Mouse (Mus musculus) heart, embryonic 14.5 days (tissue): ENCODE data around the gene Vegfd. TPM values are rescaled to one million over a fixed set of nuclear protein-coding genes. Genes with fewer than 3 reads are reported as not detected.
A peak's percentile ranks its signal among the peaks of the same experiment; 100 is the strongest.

Experiments used
- ATAC-seq: fragments of 200-750 bp; cut with Nextera tagmentation; 2 replicates; pipeline ENCODE4 v1.8.0; 2017; ENCODE audit warnings: low read depth, moderate TSS enrichment; ENCODE audit not compliant: insufficient number of reproducible peaks, insufficient read depth, low FRiP score
- H3K27ac ChIP-seq, 2 experiments: fragments of 200-500 bp in 1 of 2; fragments of 300-500 bp in 1 of 2; sonication (generic) in 1 of 2; replicated peaks in 1 of 2; 2 replicates each; pipeline ENCODE4 v1.5.1; 2012 to 2014; ENCODE audit warnings: low read depth in 2 of 2, low read length in 2 of 2, control low read depth in 1 of 2, mild to moderate bottlenecking in 1 of 2, mixed read lengths in 1 of 2; ENCODE audit not compliant: control insufficient read depth in 1 of 2, insufficient read depth in 1 of 2
- H3K27me3 ChIP-seq: fragments of 300-500 bp; sonication (generic); 2 replicates; pipeline ENCODE4 v1.6.1; 2014; ENCODE audit warnings: mild to moderate bottlenecking, low read length, control low read depth; ENCODE audit not compliant: control insufficient read depth, insufficient read depth
- H3K36me3 ChIP-seq: fragments of 300-500 bp; sonication (generic); 2 replicates; pipeline ENCODE4 v1.6.1; 2014; ENCODE audit warnings: mild to moderate bottlenecking, control low read depth, low read length, mixed read lengths; ENCODE audit not compliant: control insufficient read depth, insufficient read depth
- H3K4me1 ChIP-seq, 2 experiments: fragments of 200-500 bp in 1 of 2; fragments of 300-500 bp in 1 of 2; sonication (generic) in 1 of 2; 2 replicates each; pipeline ENCODE4 v1.6.1; 2012 to 2014; ENCODE audit warnings: low read length in 2 of 2, control low read depth in 1 of 2, mixed read lengths in 1 of 2; ENCODE audit not compliant: control insufficient read depth in 2 of 2, insufficient read depth in 2 of 2
- H3K4me2 ChIP-seq: fragments of 300-500 bp; sonication (generic); 2 replicates; pipeline ENCODE4 v1.6.1; 2014; ENCODE audit warnings: mild to moderate bottlenecking, low read length
- H3K4me3 ChIP-seq, 2 experiments: fragments of 200-500 bp in 1 of 2; fragments of 300-500 bp in 1 of 2; sonication (generic) in 1 of 2; 2 replicates each; pipeline ENCODE4 v1.5.1; 2012 to 2014; ENCODE audit warnings: low read length in 2 of 2, mild to moderate bottlenecking in 2 of 2, control low read depth in 1 of 2, low read depth in 1 of 2, moderate library complexity in 1 of 2; ENCODE audit not compliant: control insufficient read depth in 1 of 2, insufficient read depth in 1 of 2
- H3K9ac ChIP-seq: fragments of 300-500 bp; sonication (generic); 2 replicates; pipeline ENCODE4 v1.6.1; 2014; ENCODE audit warnings: mild to moderate bottlenecking, low read length
- H3K9me3 ChIP-seq: fragments of 300-500 bp; sonication (generic); 2 replicates; pipeline ENCODE4 v1.6.1; 2016; ENCODE audit warnings: low read length, control low read depth; ENCODE audit not compliant: control insufficient read depth
- WGBS: fragments of 180-500 bp; shearing (Covaris S2); extraction: QIAGEN DNeasy Blood & Tissue Kit; methylation state at CpG from one replicate; pipeline ENCODE4 v1.1.7; 2014; 5-methylcytosine and 5-hydroxymethylcytosine counted together
- polyA plus RNA-seq: library from polyadenylated mRNA; unstranded; fragments of >200 nt; fragmentation: Nextera tagmentation; extraction: Ambion mirVana; gene quantifications from 2 replicates; pipeline ENCODE4 v1.2.1, GENCODE M21; 2014

The Vegfd gene
- polyA plus RNA-seq, 1 experiment from 2014 or later, result 4.5 TPM

GRCm38 (mm10) chrX:164419955-164420354 is 46.8 kb downstream of the Vegfd start:
- Histone ChIP-seq H3K27me3 (no peaks in the 10 kb centered on the region), H3K4me1 (peaks cover 0 to 6% of the 10 kb centered on the region in 2 experiments; a peak in 1 of 4 replicates), H3K4me2 (peak overlapping the region; percentile 68), H3K27ac (peak overlapping the region; percentile 66 to 89), H3K4me3 (peak overlapping the region; percentile 50 to 89), H3K36me3 (peaks cover 21% of the 10 kb centered on the region), H3K9ac (peak overlapping the region; percentile 76), H3K9me3 (no peaks in the 10 kb centered on the region)
- WGBS, result 20% methylated on average over 13 of the region's 13 CpGs
- ATAC-seq, result peak; percentile 9; the same call in 1 of the 2 replicates

GRCm38 (mm10) chrX:164420518-164420917 is 47.3 kb downstream of the Vegfd start:
- no peak overlapping the region for H3K27ac ChIP-seq
- 41% methylated on average over 3 of the region's 3 CpGs for WGBS
- ATAC-seq, result no peak

GRCm38 (mm10) chrX:164424821-164425220 is 51.6 kb downstream of the Vegfd start:
- Histone ChIP-seq H3K4me1 (peaks cover 0 to 6% of the 10 kb centered on the region in 2 experiments; a peak in 1 of 4 replicates), H3K27me3 (no peaks in the 10 kb centered on the region), H3K9ac (no peak overlapping the region), H3K36me3 (peaks cover 34% of the 10 kb centered on the region), H3K27ac (no peak overlapping the region), H3K4me3 (no peak overlapping the region), H3K4me2 (no peak overlapping the region), H3K9me3 (no peaks in the 10 kb centered on the region)
- no peak for ATAC-seq
- WGBS, result 63% methylated on average over 1 of the region's 1 CpGs

More at GRCm38 (mm10) chrX:164420518-164420917, 47.3 kb downstream of the Vegfd start:
- H3K4me3 ChIP-seq, result peak overlapping the region in 1 of 2 experiments; percentile 50; a peak in 2 of 4 replicates
- peaks cover 0 to 6% of the 10 kb centered on the region in 2 experiments; a peak in 1 of 4 replicates for H3K4me1 ChIP-seq
- no peaks in the 10 kb centered on the region for H3K9me3 ChIP-seq
- peaks cover 21% of the 10 kb centered on the region for H3K36me3 ChIP-seq
- H3K4me2 ChIP-seq, result peak overlapping the region; percentile 68
- H3K9ac ChIP-seq, result peak overlapping the region; percentile 76
- H3K27me3 ChIP-seq, result no peaks in the 10 kb centered on the region

- H3K4me2 ChIP-seq, result no peak overlapping the region
- peaks cover 58% of the 10 kb centered on the region for H3K36me3 ChIP-seq
- H3K9me3 ChIP-seq, result no peaks in the 10 kb centered on the region
- H3K27me3 ChIP-seq, result no peaks in the 10 kb centered on the region
- no peak overlapping the region for H3K27ac ChIP-seq
- H3K4me1 ChIP-seq, result no peaks in the 10 kb centered on the region
- ATAC-seq, result no peak
- 89% methylated on average over 4 of the region's 4 CpGs for WGBS
- H3K9ac ChIP-seq, result no peak overlapping the region
- no peak overlapping the region for H3K4me3 ChIP-seq
Observed at GRCm38 (mm10) chrX:164427295-164427694, 54.1 kb downstream of the Vegfd start.

- H3K4me2 ChIP-seq, result no peak overlapping the region
- H3K36me3 ChIP-seq, result peaks cover 53% of the 10 kb centered on the region
- H3K27me3 ChIP-seq, result no peaks in the 10 kb centered on the region
- H3K27ac ChIP-seq, result no peak overlapping the region
- 81% methylated on average over 2 of the region's 2 CpGs for WGBS
- no peak overlapping the region for H3K4me3 ChIP-seq
- no peaks in the 10 kb centered on the region for H3K9me3 ChIP-seq
- H3K9ac ChIP-seq, result no peak overlapping the region
- H3K4me1 ChIP-seq, result no peaks in the 10 kb centered on the region
- ATAC-seq, result no peak
Observed at GRCm38 (mm10) chrX:164428224-164428623, 55.0 kb downstream of the Vegfd start.

GRCm38 (mm10) chrX:164430621-164431020 is 57.4 kb downstream of the Vegfd start:
- Histone ChIP-seq H3K36me3 (peaks cover 40% of the 10 kb centered on the region), H3K27me3 (no peaks in the 10 kb centered on the region), H3K27ac (no peak overlapping the region), H3K9ac (no peak overlapping the region), H3K4me1 (no peaks in the 10 kb centered on the region), H3K4me3 (no peak overlapping the region), H3K9me3 (no peaks in the 10 kb centered on the region), H3K4me2 (no peak overlapping the region)
- no peak for ATAC-seq
- 74% methylated on average over 6 of the region's 6 CpGs for WGBS

- Histone ChIP-seq H3K4me1 (peaks cover 0 to 2% of the 10 kb centered on the region in 2 experiments; a peak in 1 of 4 replicates), H3K36me3 (peaks cover 36% of the 10 kb centered on the region), H3K9me3 (no peaks in the 10 kb centered on the region), H3K9ac (no peak overlapping the region), H3K27ac (no peak overlapping the region), H3K4me2 (no peak overlapping the region), H3K27me3 (no peaks in the 10 kb centered on the region), H3K4me3 (no peak overlapping the region)
- ATAC-seq, result no peak
- WGBS, result 75% methylated on average over 2 of the region's 2 CpGs
Observed at GRCm38 (mm10) chrX:164431133-164431532, 58.0 kb downstream of the Vegfd start.

GRCm38 (mm10) chrX:164431541-164431940 is 58.4 kb downstream of the Vegfd start:
- H3K27ac ChIP-seq, result no peak overlapping the region
- no peaks in the 10 kb centered on the region for H3K27me3 ChIP-seq
- WGBS, result 84% methylated on average over 6 of the region's 6 CpGs
- H3K9me3 ChIP-seq, result no peaks in the 10 kb centered on the region
- no peak for ATAC-seq
- H3K4me1 ChIP-seq, result peaks cover 0 to 2% of the 10 kb centered on the region in 2 experiments; a peak in 1 of 4 replicates
- H3K9ac ChIP-seq, result no peak overlapping the region
- peaks cover 36% of the 10 kb centered on the region for H3K36me3 ChIP-seq
- H3K4me2 ChIP-seq, result no peak overlapping the region
- H3K4me3 ChIP-seq, result no peak overlapping the region
